Mouse (Mus musculus): Measurements from ENCODE around the gene Gnaz.

DNA sequence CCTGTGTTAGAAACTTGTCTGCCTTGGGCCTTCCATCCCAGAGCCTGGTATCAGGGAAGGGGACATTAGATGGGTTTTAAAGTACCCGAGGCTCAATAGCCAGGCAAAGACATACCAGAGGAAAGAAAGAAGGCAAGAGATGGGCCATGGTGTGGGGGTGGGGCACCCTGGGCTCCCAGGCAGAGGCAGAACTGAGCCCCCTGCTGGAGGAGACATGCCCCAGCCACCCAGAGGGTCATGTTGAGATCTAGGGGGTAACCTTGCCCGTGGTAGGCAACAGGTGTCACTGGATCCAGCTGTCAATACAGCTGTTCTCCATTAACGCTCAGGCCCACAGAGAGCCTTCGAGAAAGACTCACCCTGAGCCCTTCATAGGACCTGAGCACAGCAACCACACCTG lies 22.8 kb downstream of the Gnaz start:
- TF ChIP-seq POLR2A (IDR thresholded peaks at IDR 0.05; ENCODE audit: borderline replicate concordance, control insufficient read depth, low read depth, low read length) (no peak), CTCF (IDR thresholded peaks at IDR 0.05; ENCODE audit: control insufficient read depth, insufficient read depth, low read length) (no peak)

All from bone marrow, adult 2 months (tissue).